Mouse (Mus musculus) hindbrain, embryonic 16.5 days (tissue): ENCODE results near the gene Snapc5. TPM values are rescaled to one million over a fixed set of nuclear protein-coding genes. Genes with fewer than 3 reads are reported as not detected.

Experiments
- ATAC-seq: fragments of 200-750 bp; cut with Nextera tagmentation; 2 replicates; pipeline ENCODE4 v1.8.0; 2017; ENCODE audit warnings: moderate TSS enrichment, moderate library complexity
- H3K27ac ChIP-seq: fragments of 300-500 bp; sonication (generic); 2 replicates; pipeline ENCODE4 v1.5.1; 2014; ENCODE audit warnings: low read depth, mild to moderate bottlenecking, control low read depth, low read length, moderate library complexity
- H3K27me3 ChIP-seq: fragments of 300-500 bp; sonication (generic); replicated peaks from 2 replicates; pipeline ENCODE4 v1.6.1; 2014; ENCODE audit warnings: low read length; ENCODE audit not compliant: control insufficient read depth, insufficient read depth
- H3K36me3 ChIP-seq: fragments of 300-500 bp; sonication (generic); 2 replicates; pipeline ENCODE4 v1.6.1; 2014; ENCODE audit warnings: mild to moderate bottlenecking, low read length, moderate library complexity, mixed read lengths; ENCODE audit not compliant: control insufficient read depth, insufficient read depth
- H3K4me1 ChIP-seq: fragments of 300-500 bp; sonication (generic); 2 replicates; pipeline ENCODE4 v1.6.1; 2014; ENCODE audit warnings: low read depth, low read length; ENCODE audit not compliant: control insufficient read depth, insufficient read depth
- H3K4me2 ChIP-seq: fragments of 300-500 bp; sonication (generic); 2 replicates; pipeline ENCODE4 v1.6.1; 2014; ENCODE audit warnings: mild to moderate bottlenecking, low read length, control low read depth, moderate library complexity
- H3K4me3 ChIP-seq: fragments of 300-500 bp; sonication (generic); 2 replicates; pipeline ENCODE4 v1.5.1; 2014; ENCODE audit warnings: mild to moderate bottlenecking, low read length, control low read depth, moderate library complexity
- H3K9ac ChIP-seq: fragments of 300-500 bp; sonication (generic); 2 replicates; pipeline ENCODE4 v1.6.1; 2014; ENCODE audit warnings: low read depth, mild to moderate bottlenecking, control low read depth, low read length, moderate library complexity
- H3K9me3 ChIP-seq: fragments of 300-500 bp; sonication (generic); 2 replicates; pipeline ENCODE4 v1.6.1; 2014; ENCODE audit warnings: mild to moderate bottlenecking, low read length, moderate library complexity; ENCODE audit not compliant: control insufficient read depth
- WGBS: fragments of 180-500 bp; shearing (Covaris S2); extraction: QIAGEN DNeasy Blood & Tissue Kit; methylation state at CpG from one replicate; pipeline ENCODE4 v1.1.7; 2014; 5-methylcytosine and 5-hydroxymethylcytosine counted together
- polyA plus RNA-seq: library from polyadenylated mRNA; unstranded; fragments of >200 nt; fragmentation: Nextera tagmentation; extraction: Ambion mirVana; gene quantifications from 2 replicates; pipeline ENCODE4 v1.2.1, GENCODE M21; 2015

Snapc5 gene
- polyA plus RNA-seq, 1 experiment from 2014 or later = 40.1 TPM

- WGBS = 100% methylated on average over 2 of the region's 2 CpGs
- H3K4me1 ChIP-seq = no peaks in the 10 kb centered on the region
Measured at GRCm38 (mm10) chr9:64216641-64217040, 37.6 kb downstream of the Snapc5 start.

GRCm38 (mm10) chr9:64217887-64218286, 38.8 kb downstream of the Snapc5 start:
- no peak overlapping the region for H3K27ac ChIP-seq
- no peak overlapping the region for H3K4me3 ChIP-seq
- no peak overlapping the region for H3K9ac ChIP-seq
- ATAC-seq = no peak
- H3K36me3 ChIP-seq = no peaks in the 10 kb centered on the region
- H3K4me1 ChIP-seq = no peaks in the 10 kb centered on the region
- no peaks in the 10 kb centered on the region for H3K9me3 ChIP-seq
- H3K4me2 ChIP-seq = no peak overlapping the region
- no peaks in the 10 kb centered on the region for H3K27me3 ChIP-seq

More at GRCm38 (mm10) chr9:64216641-64217040, 37.6 kb downstream of the Snapc5 start:
- H3K4me3 ChIP-seq = no peak overlapping the region
- H3K9ac ChIP-seq = no peak overlapping the region
- no peak for ATAC-seq
- no peak overlapping the region for H3K27ac ChIP-seq
- H3K4me2 ChIP-seq = no peak overlapping the region
- H3K27me3 ChIP-seq = no peaks in the 10 kb centered on the region
- H3K9me3 ChIP-seq = no peaks in the 10 kb centered on the region
- H3K36me3 ChIP-seq = no peaks in the 10 kb centered on the region

GRCm38 (mm10) chr9:64219305-64219704, 40.2 kb downstream of the Snapc5 start:
- Histone ChIP-seq H3K4me2 (no peak overlapping the region), H3K36me3 (no peaks in the 10 kb centered on the region), H3K27me3 (no peaks in the 10 kb centered on the region), H3K9ac (no peak overlapping the region), H3K27ac (no peak overlapping the region), H3K4me1 (no peaks in the 10 kb centered on the region), H3K9me3 (no peaks in the 10 kb centered on the region), H3K4me3 (no peak overlapping the region)
- ATAC-seq = no peak
- WGBS = 64% methylated on average over 1 of the region's 1 CpGs

- Histone ChIP-seq H3K9ac (no peak overlapping the region), H3K27ac (no peak overlapping the region), H3K4me2 (no peak overlapping the region), H3K4me3 (no peak overlapping the region), H3K4me1 (no peaks in the 10 kb centered on the region), H3K36me3 (no peaks in the 10 kb centered on the region), H3K27me3 (no peaks in the 10 kb centered on the region), H3K9me3 (no peaks in the 10 kb centered on the region)
- ATAC-seq = no peak
- 84% methylated on average over 10 of the region's 10 CpGs for WGBS
Measured at GRCm38 (mm10) chr9:64219772-64220420, 40.8 kb downstream of the Snapc5 start.

- H3K4me2 ChIP-seq = no peak overlapping the region
- H3K36me3 ChIP-seq = no peaks in the 10 kb centered on the region
- no peak overlapping the region for H3K9ac ChIP-seq
- no peaks in the 10 kb centered on the region for H3K9me3 ChIP-seq
- no peak overlapping the region for H3K4me3 ChIP-seq
- 54% methylated on average over 1 of the region's 1 CpGs for WGBS
- no peak for ATAC-seq
- H3K27me3 ChIP-seq = no peaks in the 10 kb centered on the region
- H3K27ac ChIP-seq = no peak overlapping the region
- H3K4me1 ChIP-seq = no peaks in the 10 kb centered on the region
Measured at GRCm38 (mm10) chr9:64220603-64221002, 41.5 kb downstream of the Snapc5 start.

- Histone ChIP-seq H3K36me3 (no peaks in the 10 kb centered on the region), H3K27ac (no peak overlapping the region), H3K9ac (no peak overlapping the region), H3K4me1 (no peaks in the 10 kb centered on the region), H3K4me3 (no peak overlapping the region), H3K9me3 (no peaks in the 10 kb centered on the region), H3K27me3 (no peaks in the 10 kb centered on the region), H3K4me2 (no peak overlapping the region)
- no peak for ATAC-seq
- WGBS = 89% methylated on average over 4 of the region's 4 CpGs
Measured at GRCm38 (mm10) chr9:64221480-64221879, 42.4 kb downstream of the Snapc5 start.

GRCm38 (mm10) chr9:64222098-64222497, 43.0 kb downstream of the Snapc5 start:
- Histone ChIP-seq H3K4me1 (no peaks in the 10 kb centered on the region), H3K36me3 (no peaks in the 10 kb centered on the region), H3K27ac (no peak overlapping the region), H3K9ac (no peak overlapping the region), H3K9me3 (no peaks in the 10 kb centered on the region), H3K4me3 (no peak overlapping the region), H3K27me3 (no peaks in the 10 kb centered on the region), H3K4me2 (no peak overlapping the region)
- no peak for ATAC-seq
- WGBS = 68% methylated on average over 2 of the region's 2 CpGs

- Histone ChIP-seq H3K9ac (no peak overlapping the region), H3K4me1 (peaks cover 3% of the 10 kb centered on the region; the same call in 1 of the 2 replicates), H3K9me3 (no peaks in the 10 kb centered on the region), H3K4me2 (no peak overlapping the region), H3K4me3 (no peak overlapping the region), H3K27ac (no peak overlapping the region), H3K27me3 (no peaks in the 10 kb centered on the region), H3K36me3 (no peaks in the 10 kb centered on the region)
- no peak for ATAC-seq
Measured at GRCm38 (mm10) chr9:64225805-64226204, 46.7 kb downstream of the Snapc5 start.

- 83% methylated on average over 12 of the region's 12 CpGs for WGBS
- Histone ChIP-seq H3K4me3 (no peak overlapping the region), H3K4me1 (peaks cover 10% of the 10 kb centered on the region), H3K4me2 (no peak overlapping the region), H3K9ac (no peak overlapping the region), H3K27me3 (no peaks in the 10 kb centered on the region), H3K36me3 (no peaks in the 10 kb centered on the region), H3K27ac (no peak overlapping the region), H3K9me3 (no peaks in the 10 kb centered on the region)
- ATAC-seq = no peak
Measured at GRCm38 (mm10) chr9:64227736-64228135, 48.7 kb downstream of the Snapc5 start.

- peaks cover 10% of the 10 kb centered on the region for H3K4me1 ChIP-seq
- H3K27me3 ChIP-seq = no peaks in the 10 kb centered on the region
- H3K9ac ChIP-seq = no peak overlapping the region
- no peak overlapping the region for H3K4me2 ChIP-seq
- ATAC-seq = no peak
- no peak overlapping the region for H3K4me3 ChIP-seq
- no peaks in the 10 kb centered on the region for H3K36me3 ChIP-seq
- H3K27ac ChIP-seq = no peak overlapping the region
- no peaks in the 10 kb centered on the region for H3K9me3 ChIP-seq
Measured at GRCm38 (mm10) chr9:64228972-64229371, 49.9 kb downstream of the Snapc5 start.
